Mouse (Mus musculus) hindbrain, embryonic 13.5 days (tissue): ENCODE data around the gene H2afx. TPM values are rescaled to one million over a fixed set of nuclear protein-coding genes. Genes with fewer than 3 reads are reported as not detected.
"Not testable (repeated sequence)": the region's sequence is repeated elsewhere in the genome, so short reads cannot be mapped to it uniquely, and the experiment has no call there.

Experiments used
- ATAC-seq: fragments of 200-750 bp; cut with Nextera tagmentation; 2 replicates; pipeline ENCODE4 v1.8.0; 2017; ENCODE audit warnings: moderate TSS enrichment; ENCODE audit not compliant: low FRiP score
- H3K27ac ChIP-seq: fragments of 300-500 bp; sonication (generic); 2 replicates; pipeline ENCODE4 v1.5.1; 2015; ENCODE audit warnings: inconsistent platforms, mild to moderate bottlenecking, moderate library complexity
- H3K27me3 ChIP-seq: fragments of 300-500 bp; sonication (generic); 2 replicates; pipeline ENCODE4 v1.6.1; 2015; ENCODE audit warnings: mild to moderate bottlenecking, inconsistent platforms
- H3K36me3 ChIP-seq: fragments of 300-500 bp; sonication (generic); 2 replicates; pipeline ENCODE4 v1.6.1; 2015; ENCODE audit warnings: mild to moderate bottlenecking, inconsistent platforms
- H3K4me1 ChIP-seq: fragments of 300-500 bp; sonication (generic); replicated peaks from 2 replicates; pipeline ENCODE4 v1.6.1; 2015; ENCODE audit warnings: inconsistent platforms
- H3K4me2 ChIP-seq: fragments of 300-500 bp; sonication (generic); 2 replicates; pipeline ENCODE4 v1.6.1; 2015; ENCODE audit warnings: inconsistent platforms, mild to moderate bottlenecking, moderate library complexity
- H3K4me3 ChIP-seq: fragments of 300-500 bp; sonication (generic); 2 replicates; pipeline ENCODE4 v1.5.1; 2015; ENCODE audit warnings: mild to moderate bottlenecking, inconsistent platforms
- H3K9ac ChIP-seq: fragments of 300-500 bp; sonication (generic); 2 replicates; pipeline ENCODE4 v1.6.1; 2015; ENCODE audit warnings: mild to moderate bottlenecking, inconsistent platforms
- H3K9me3 ChIP-seq: fragments of 300-500 bp; sonication (generic); 2 replicates; pipeline ENCODE4 v1.6.1; 2016; ENCODE audit warnings: inconsistent platforms
- whole genome bisulfite sequencing: fragments of 180-500 bp; shearing (Covaris S2); methylation state at CpG from one replicate; pipeline ENCODE4 v1.1.7; 2015; 5-methylcytosine and 5-hydroxymethylcytosine counted together
- microRNA-seq: library from miRNA; unstranded; fragments of <30 nt; microRNA quantifications from one replicate; pipeline ENCODE4, GENCODE M21; 2016
- polyA plus RNA-seq: library from polyadenylated mRNA; unstranded; fragments of >200 nt; fragmentation: Nextera tagmentation; extraction: Ambion mirVana; gene quantifications from 2 replicates; pipeline ENCODE4 v1.2.1, GENCODE M21; 2015

Gene H2afx
- polyA plus RNA-seq, 1 experiment from 2014 or later: 145 TPM

- peaks cover 4% of the 10 kb centered on the region for H3K36me3 ChIP-seq
- no peaks in the 10 kb centered on the region for H3K9me3 ChIP-seq
- no peak overlapping the region for H3K4me3 ChIP-seq
- no peak for ATAC-seq
- H3K9ac ChIP-seq: no peak overlapping the region
- no peak overlapping the region for H3K27ac ChIP-seq
- H3K4me1 ChIP-seq: peaks cover 23% of the 10 kb centered on the region
- H3K27me3 ChIP-seq: no peaks in the 10 kb centered on the region
- H3K4me2 ChIP-seq: no peak overlapping the region
- WGBS: 93% methylated on average over 6 of the region's 6 CpGs
Measured at GRCm38 (mm10) chr9:44376141-44376540, 41.6 kb downstream of the H2afx start.

- not testable (repeated sequence) for ATAC-seq, H3K27ac ChIP-seq, H3K9ac ChIP-seq, H3K9me3 ChIP-seq, H3K4me3 ChIP-seq, H3K4me2 ChIP-seq, H3K27me3 ChIP-seq
- WGBS: 93% methylated on average over 2 of the region's 2 CpGs
- H3K4me1 ChIP-seq: peaks cover 26% of the 10 kb centered on the region
- peaks cover 16% of the 10 kb centered on the region for H3K36me3 ChIP-seq
Measured at GRCm38 (mm10) chr9:44377335-44377734, 42.8 kb downstream of the H2afx start.

DNA sequence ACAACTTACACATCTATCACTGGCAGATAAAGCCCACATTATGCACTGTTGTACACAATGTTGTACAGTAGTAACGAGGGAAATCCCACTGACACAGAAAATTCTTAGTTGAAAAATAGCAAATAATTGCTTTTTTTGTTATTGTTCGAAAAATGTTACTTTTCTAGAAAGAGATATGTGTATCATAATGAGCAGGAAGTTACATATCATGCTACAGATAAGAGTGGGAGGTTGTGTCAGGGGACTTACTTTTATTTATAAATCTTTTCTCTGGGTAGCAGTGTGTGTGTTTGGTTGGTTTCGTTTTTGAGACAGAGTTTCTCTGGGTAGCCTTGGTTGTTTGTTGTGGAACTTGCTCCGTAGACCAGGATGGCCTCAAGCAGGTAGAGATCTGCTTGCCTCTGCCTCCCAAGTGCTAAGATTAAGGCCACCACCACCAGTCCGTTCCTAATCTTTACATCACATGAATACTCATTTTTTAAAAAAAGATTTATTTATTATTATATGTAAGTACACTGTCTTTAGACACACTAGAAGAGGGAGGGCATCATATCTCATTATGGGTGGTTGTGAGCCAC is 43.7 kb downstream of the H2afx start:
- Histone ChIP-seq H3K4me1 (peaks cover 26% of the 10 kb centered on the region), H3K4me2 (peak overlapping the region; percentile 98), H3K9ac (peak overlapping the region; percentile 79), H3K9me3 (no peaks in the 10 kb centered on the region), H3K36me3 (peaks cover 25% of the 10 kb centered on the region), H3K4me3 (peak overlapping the region; percentile 92), H3K27me3 (no peaks in the 10 kb centered on the region), H3K27ac (peak overlapping the region; percentile 93)
- ATAC-seq: no peak
- 94% methylated on average over 5 of the region's 5 CpGs for WGBS

- peaks cover 35% of the 10 kb centered on the region for H3K36me3 ChIP-seq
- peak within 1 kb of the TSS; percentile 98 for H3K4me2 ChIP-seq
- ATAC-seq: peak; percentile 97
- peak within 1 kb of the TSS; percentile 92 for H3K4me3 ChIP-seq
- H3K27me3 ChIP-seq: no peaks in the 10 kb centered on the region
- under 1% methylated on average over 83 of the region's 83 CpGs for WGBS
- peak within 1 kb of the TSS; percentile 96 for H3K9ac ChIP-seq
- peak within 1 kb of the TSS; percentile 93 for H3K27ac ChIP-seq
- no peaks in the 10 kb centered on the region for H3K9me3 ChIP-seq
- H3K4me1 ChIP-seq: peaks cover 26% of the 10 kb centered on the region
Measured at GRCm38 (mm10) chr9:44379054-44379834, 44.8 kb downstream of the H2afx start, which contains the start of gene Hyou1. Hyou1 (plus strand) TSS chr9:44379490.

DNA sequence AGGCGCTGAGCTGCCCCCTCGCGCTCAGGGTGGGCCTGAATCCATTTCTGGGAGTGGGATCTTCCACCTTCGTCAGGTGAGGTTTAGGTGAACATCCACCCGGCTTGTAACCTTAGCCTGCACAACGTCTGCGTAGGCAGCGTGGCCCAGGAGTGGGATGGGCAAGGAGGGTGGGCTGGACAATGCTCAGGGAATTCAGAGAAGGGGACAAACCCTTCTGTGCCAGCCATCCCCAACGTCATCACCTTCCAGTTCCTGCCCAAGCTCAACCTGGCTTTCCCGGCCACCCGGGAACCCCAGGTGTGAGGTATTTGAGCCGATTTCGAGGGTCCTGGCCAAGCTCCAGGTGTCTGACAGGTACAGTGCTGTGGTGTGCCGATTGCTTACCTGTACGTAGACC is 45.4 kb downstream of the H2afx start:
- H3K4me3 ChIP-seq: peak overlapping the region; percentile 92
- H3K27me3 ChIP-seq: no peaks in the 10 kb centered on the region
- peak; percentile 49 for ATAC-seq
- H3K9ac ChIP-seq: peak overlapping the region; percentile 96
- H3K4me1 ChIP-seq: peaks cover 26% of the 10 kb centered on the region
- H3K4me2 ChIP-seq: peak overlapping the region; percentile 98
- H3K36me3 ChIP-seq: peaks cover 41% of the 10 kb centered on the region
- peak overlapping the region; percentile 91 for H3K27ac ChIP-seq
- WGBS: 12% methylated on average over 15 of the region's 15 CpGs
- no peaks in the 10 kb centered on the region for H3K9me3 ChIP-seq

DNA sequence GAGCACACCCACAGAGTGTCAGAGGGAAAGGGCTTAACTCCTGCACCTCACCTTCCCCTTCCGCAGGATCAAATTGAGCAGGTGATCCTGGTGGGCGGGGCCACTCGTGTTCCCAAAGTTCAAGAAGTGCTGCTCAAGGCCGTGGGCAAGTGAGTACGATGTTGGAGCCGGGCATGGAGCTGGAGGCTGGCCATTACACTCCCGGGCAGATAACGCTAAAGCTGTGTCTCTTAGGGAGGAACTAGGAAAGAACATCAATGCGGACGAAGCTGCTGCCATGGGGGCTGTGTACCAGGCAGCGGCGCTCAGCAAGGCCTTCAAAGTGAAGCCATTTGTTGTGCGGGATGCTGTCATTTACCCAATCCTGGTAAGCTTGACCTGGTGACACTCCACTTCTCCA is 50.1 kb downstream of the H2afx start:
- Histone ChIP-seq H3K4me1 (peaks cover 17% of the 10 kb centered on the region), H3K4me2 (no peak overlapping the region), H3K27ac (no peak overlapping the region), H3K9me3 (no peaks in the 10 kb centered on the region), H3K27me3 (no peaks in the 10 kb centered on the region), H3K36me3 (peaks cover 89% of the 10 kb centered on the region), H3K9ac (no peak overlapping the region), H3K4me3 (no peak overlapping the region)
- no peak for ATAC-seq
- WGBS: 94% methylated on average over 13 of the region's 13 CpGs

Small RNA genes lying within 50 kb of the gene (microRNA-seq; reads per million reads assigned to microRNA genes)
- not detected for gene Gm44335

Other genes with a start within 250 kb of the H2afx start
- 0.22 TPM in 1 of 2 replicates, not detected in the other for gene Mfrp, start 233.0 kb upstream of the H2afx start, polyA plus RNA-seq
- 3.2 and 5.3 TPM in 2 replicates for gene C1qtnf5, start 227.4 kb upstream of the H2afx start, polyA plus RNA-seq
- gene Gm49380, start 221.2 kb upstream of the H2afx start, polyA plus RNA-seq: 0.12 and 0.49 TPM in 2 replicates
- 27.9 and 29.2 TPM in 2 replicates for gene Rnf26, start 221.2 kb upstream of the H2afx start, polyA plus RNA-seq
- gene Mcam, start 200.2 kb upstream of the H2afx start, polyA plus RNA-seq: 13.1 and 14.0 TPM in 2 replicates
- gene Cbl, start 100.6 kb upstream of the H2afx start, polyA plus RNA-seq: 21.5 and 24.4 TPM in 2 replicates
- not detected in 2 replicates for gene Ccdc153, start 94.0 kb upstream of the H2afx start, polyA plus RNA-seq
- 0.17 and 0.48 TPM in 2 replicates for gene Pdzd3, start 83.2 kb upstream of the H2afx start, polyA plus RNA-seq
- 4.4 TPM in 2 replicates for gene Nlrx1, start 66.1 kb upstream of the H2afx start, polyA plus RNA-seq
- 18.0 and 20.1 TPM in 2 replicates for gene Abcg4, start 46.1 kb upstream of the H2afx start, polyA plus RNA-seq
- 31.4 and 36.6 TPM in 2 replicates for gene Hinfp, start 29.0 kb upstream of the H2afx start, polyA plus RNA-seq
- 19.1 and 21.6 TPM in 2 replicates for gene C2cd2l, start 14.4 kb upstream of the H2afx start, polyA plus RNA-seq
- 37.0 and 40.4 TPM in 2 replicates for gene Dpagt1, start 8.7 kb upstream of the H2afx start, polyA plus RNA-seq
- gene Hmbs, start 9.5 kb downstream of the H2afx start, polyA plus RNA-seq: 66.8 and 70.8 TPM in 2 replicates
- 36.2 and 38.0 TPM in 2 replicates for gene Vps11, start 27.0 kb downstream of the H2afx start, polyA plus RNA-seq
- 25.6 and 27.7 TPM in 2 replicates for gene Hyou1, start 44.8 kb downstream of the H2afx start, polyA plus RNA-seq
- gene Slc37a4, start 62.2 kb downstream of the H2afx start, polyA plus RNA-seq: 64.7 and 65.9 TPM in 2 replicates
- gene Rps25, start 72.4 kb downstream of the H2afx start, polyA plus RNA-seq: 1,260 and 1,282 TPM in 2 replicates
- gene Trappc4, start 72.9 kb downstream of the H2afx start, polyA plus RNA-seq: 342 and 355 TPM in 2 replicates
- gene Ccdc84, start 83.9 kb downstream of the H2afx start, polyA plus RNA-seq: 28.2 and 32.9 TPM in 2 replicates
- gene Foxr1, start 106.4 kb downstream of the H2afx start, polyA plus RNA-seq: not detected in 2 replicates
- not detected in 2 replicates for gene Upk2, start 120.3 kb downstream of the H2afx start, polyA plus RNA-seq
- 8.6 TPM in 2 replicates for gene Bcl9l, start 148.1 kb downstream of the H2afx start, polyA plus RNA-seq
- 0.10 TPM in 1 of 2 replicates, not detected in the other for gene Cxcr5, start 227.2 kb downstream of the H2afx start, polyA plus RNA-seq